Mouse (Mus musculus): ENCODE results near the gene Memo1.

- TF ChIP-seq MEF2A (IDR thresholded peaks at IDR 0.05; ENCODE audit: borderline replicate concordance, low read depth, low read length) (no peak), POLR2A (IDR thresholded peaks at IDR 0.05; ENCODE audit: low read depth, low read length) (no peak), MAZ (IDR thresholded peaks at IDR 0.05; ENCODE audit: low read depth, low read length) (no peak), TBP (conservative IDR thresholded peaks at IDR 0.05; ENCODE audit: low read depth, low read length) (no peak), CTCF (conservative IDR thresholded peaks at IDR 0.05 in 1 of 2, IDR thresholded peaks at IDR 0.05 in 1 of 2; ENCODE audit: low read depth in 2 of 2, low read length in 2 of 2) (no peak), CHD1 (IDR thresholded peaks at IDR 0.05; ENCODE audit: low read depth, low read length) (no peak), POLR2AphosphoS2 (IDR thresholded peaks at IDR 0.05; ENCODE audit: low read depth, low read length) (no peak), EP300 (IDR thresholded peaks at IDR 0.05; ENCODE audit: low read length) (no peak), ZC3H11A (IDR thresholded peaks at IDR 0.05; ENCODE audit: low read depth, low read length) (no peak), RCOR1 (conservative IDR thresholded peaks at IDR 0.05; ENCODE audit: low read depth, low read length) (no peak), RAD21 (IDR thresholded peaks at IDR 0.05; ENCODE audit: low read depth, low read length) (no peak), ZMIZ1 (IDR thresholded peaks at IDR 0.05; ENCODE audit: low read depth, low read length) (no peak)
Measured at GRCm38 (mm10) chr17:74245284-74245683, 50.0 kb downstream of the Memo1 start.

Data from CH12.LX (cell line).